Mouse (Mus musculus) kidney, postnatal 4 days (tissue): Measurements from ENCODE around the gene Ascl4.

Experiments
- DNase-seq, 2 experiments: peaks; one replicate each; pipeline ENCODE4 v3.0.0; 2021; ENCODE audit warnings: mixed read lengths in 2 of 2

Gene Ascl4

DNA sequence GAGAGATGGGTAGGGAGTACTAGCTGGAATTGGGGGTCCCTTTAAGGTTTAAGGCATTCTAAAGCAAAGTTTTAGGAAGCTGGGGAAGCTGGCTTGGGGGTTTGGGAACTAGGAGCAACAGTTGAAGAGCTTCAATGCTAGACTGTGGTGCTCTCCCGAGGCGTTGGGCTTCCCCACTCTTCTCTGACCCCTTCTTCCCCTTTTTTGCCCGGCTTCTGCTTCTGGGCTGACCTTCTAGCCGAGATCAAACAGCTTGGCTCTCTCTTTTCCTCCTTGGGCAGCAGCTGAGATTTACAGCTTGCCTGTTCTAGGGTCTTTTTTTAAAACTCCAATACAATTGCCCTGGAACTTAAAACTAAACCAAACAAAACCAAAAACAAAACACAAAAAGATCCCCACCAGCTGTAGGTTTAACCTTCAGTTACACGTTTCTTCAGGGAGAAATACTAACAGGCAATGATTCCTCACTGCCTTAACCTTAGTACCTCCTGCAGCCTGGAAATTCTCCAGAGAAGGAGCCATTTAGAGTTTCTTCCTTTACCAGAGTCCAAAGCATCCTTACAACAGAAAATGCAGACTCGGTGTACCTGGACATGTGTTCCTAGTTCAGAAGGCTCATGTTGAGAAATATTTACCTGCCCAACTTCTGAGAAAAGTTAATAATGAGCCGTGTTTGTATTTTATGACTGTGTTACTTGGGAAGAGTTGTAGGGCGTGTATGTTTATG, 42.6 kb downstream of the Ascl4 start:
- no peak for DNase-seq

DNA sequence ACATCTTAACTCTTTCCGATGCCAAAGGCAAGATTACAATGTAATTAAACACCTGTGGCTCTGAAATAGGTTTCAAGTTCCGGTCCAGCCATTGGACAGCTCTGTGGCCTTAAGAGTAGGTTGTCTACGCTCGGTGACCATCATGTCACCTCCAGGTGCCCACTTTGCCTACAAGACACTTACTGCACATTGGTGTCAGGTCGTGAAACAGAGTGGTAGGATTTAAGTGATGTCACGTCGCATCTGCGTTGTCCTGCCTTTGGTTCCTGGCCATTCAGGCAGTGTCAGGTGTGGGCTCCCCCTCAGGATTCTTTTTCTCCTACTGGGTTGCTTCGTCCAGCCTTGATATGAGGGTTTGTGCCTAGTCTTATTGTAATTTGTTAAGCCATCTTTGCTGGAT, 44.3 kb downstream of the Ascl4 start:
- DNase-seq: no peak

DNA sequence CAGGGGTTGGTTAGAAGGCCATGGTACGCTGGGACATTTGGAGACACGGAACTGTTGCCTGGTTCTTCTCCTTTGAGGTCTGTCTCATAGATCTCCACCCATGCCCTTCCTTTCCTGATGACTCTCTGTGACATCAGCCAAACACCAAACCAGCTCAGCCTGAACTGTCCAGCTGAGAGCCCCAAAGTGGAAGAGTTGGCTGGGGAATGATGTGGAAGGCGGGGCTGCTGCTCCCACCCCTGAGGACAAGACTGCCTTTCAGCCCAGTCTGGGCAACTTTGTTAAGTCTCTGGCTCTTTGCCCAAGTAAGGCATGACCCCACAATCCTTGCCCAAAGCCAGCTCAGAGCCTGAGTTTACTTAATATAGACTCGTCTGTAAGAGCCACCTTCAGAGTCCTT, 45.4 kb downstream of the Ascl4 start:
- DNase-seq: no peak

DNA sequence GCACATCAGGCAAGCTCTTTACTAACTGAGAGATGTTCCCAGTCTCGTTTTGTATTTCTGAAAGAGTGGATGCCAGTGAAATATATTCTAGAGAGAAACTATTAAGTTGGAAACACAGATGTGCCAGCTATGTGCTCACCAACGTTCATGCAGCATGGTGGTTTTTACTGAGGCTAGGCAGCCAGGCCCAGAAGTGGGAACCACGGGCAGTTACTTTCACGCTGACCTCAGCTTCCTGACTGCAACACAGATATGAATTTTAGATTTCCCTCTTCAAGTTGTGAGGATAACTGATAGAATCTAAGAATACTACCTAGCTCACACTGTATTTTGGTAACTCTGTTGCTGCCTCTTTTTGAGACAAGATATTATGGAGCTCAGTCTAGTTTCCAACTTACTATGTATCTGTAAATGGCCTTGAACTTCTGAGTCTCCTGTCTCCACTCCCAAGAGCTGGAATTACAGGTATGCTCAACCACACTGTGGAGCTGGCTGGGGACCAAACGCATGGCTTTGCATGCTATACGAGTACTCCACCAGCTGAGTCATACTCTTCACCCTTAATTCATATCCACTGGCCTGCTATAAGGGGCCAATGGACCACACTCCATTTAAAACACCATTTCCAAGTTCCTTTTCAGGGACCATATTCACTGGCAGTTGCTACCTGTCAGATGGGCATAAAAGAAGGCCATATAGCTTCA, 62.1 kb downstream of the Ascl4 start:
- no peak for DNase-seq

DNA sequence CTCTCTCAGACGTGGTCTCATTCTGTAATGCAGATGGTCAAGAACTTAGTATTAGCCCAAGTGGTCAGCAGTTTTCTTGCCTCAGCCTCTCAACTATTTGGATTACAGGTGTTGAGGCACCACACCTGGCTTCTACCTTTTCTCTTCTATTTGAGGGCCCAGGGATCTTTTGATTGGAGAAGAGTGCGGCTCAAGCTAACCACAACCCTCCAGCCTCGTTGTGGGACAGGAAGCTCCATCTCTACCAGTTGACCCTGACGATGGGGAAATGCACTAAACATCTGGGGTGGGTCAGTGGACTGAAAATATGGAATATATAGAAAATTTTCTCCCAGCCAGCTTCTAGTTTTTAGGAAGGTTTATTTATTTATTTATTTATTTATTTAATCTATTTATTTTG, 64.9 kb downstream of the Ascl4 start:
- no peak for DNase-seq

DNA sequence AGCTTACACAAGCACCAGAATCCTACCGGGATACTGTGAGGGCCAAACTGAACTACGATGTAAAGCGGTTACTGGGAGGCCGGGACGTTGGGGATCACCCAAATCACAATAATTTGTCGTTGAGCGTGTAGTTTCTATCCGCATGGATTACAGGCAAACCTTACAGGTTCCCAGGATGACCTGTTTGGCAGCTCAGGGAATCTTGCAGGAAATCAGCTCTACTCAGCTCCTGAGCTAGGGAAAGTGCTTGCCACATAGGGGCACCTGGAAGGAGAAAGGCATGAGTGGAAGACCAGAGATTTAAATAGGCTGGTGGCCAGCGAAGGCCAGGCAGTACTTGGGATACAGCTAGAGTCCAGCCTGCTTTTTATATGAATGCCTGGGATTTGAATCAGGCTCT, 66.4 kb downstream of the Ascl4 start:
- no peak for DNase-seq

DNA sequence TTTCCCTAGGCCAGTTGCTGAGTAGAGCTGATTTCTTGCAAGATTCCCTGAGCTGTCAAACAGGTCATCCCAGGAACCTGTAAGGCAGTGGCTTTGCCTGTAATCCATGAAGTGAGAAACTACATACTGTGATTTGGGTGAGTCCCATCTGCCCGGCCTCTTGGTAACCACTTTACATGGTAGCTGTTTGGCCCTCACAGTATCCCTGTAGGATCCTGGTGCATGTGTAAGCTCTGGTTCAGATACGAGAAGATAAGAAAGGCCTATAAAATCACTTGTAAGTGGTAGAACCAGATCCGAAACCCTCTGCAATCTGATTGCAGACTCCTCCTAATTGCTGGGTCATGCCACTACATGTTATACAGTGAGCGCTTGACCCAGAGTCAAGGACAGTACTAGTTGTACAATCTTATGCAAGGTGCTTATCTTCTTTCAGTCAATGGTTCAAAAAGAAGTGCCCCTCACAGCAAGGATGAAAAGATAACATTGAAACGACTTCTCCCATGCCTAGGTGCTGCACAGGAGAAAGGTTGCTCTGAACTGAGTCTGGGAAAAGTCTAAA, 67.1 kb downstream of the Ascl4 start:
- DNase-seq: no peak
